Mouse (Mus musculus) gastrocnemius, adult 2 months (tissue): Measurements from ENCODE around the gene Wdsub1. TPM values are rescaled to one million over a fixed set of nuclear protein-coding genes. Genes with fewer than 3 reads are reported as not detected.

Experiments
- DNase-seq: peaks from one replicate; pipeline ENCODE4 v3.0.0; 2022
- H3K27ac ChIP-seq: fragments of 200-600 bp; 2 replicates; pipeline ENCODE4 v1.8.1; 2022; ENCODE audit warnings: mild to moderate bottlenecking
- H3K4me3 ChIP-seq: fragments of 200-600 bp; 2 replicates; pipeline ENCODE4 v1.8.1; 2022; ENCODE audit warnings: mild to moderate bottlenecking, moderate library complexity
- CTCF ChIP-seq: fragments of 200-600 bp; IDR thresholded peaks from 2 replicates; pipeline ENCODE4 v1.8.1; 2022; ENCODE audit warnings: antibody characterized with exemption, mild to moderate bottlenecking, moderate library complexity
- intact Hi-C: fragments of 180-260 bp; cut with DNase I; formaldehyde crosslinking; loops from one replicate; pipeline ENCODE4 v1.15.1; 2025
- total RNA-seq, 2 experiments: library from RNA; stranded (reverse); gene quantifications; 2 replicates each; pipeline ENCODE4 v1.2.3; 2021

The Wdsub1 gene
- total RNA-seq, 2 experiments from 2014 or later, result 12.0 to 18.4 TPM

DNA sequence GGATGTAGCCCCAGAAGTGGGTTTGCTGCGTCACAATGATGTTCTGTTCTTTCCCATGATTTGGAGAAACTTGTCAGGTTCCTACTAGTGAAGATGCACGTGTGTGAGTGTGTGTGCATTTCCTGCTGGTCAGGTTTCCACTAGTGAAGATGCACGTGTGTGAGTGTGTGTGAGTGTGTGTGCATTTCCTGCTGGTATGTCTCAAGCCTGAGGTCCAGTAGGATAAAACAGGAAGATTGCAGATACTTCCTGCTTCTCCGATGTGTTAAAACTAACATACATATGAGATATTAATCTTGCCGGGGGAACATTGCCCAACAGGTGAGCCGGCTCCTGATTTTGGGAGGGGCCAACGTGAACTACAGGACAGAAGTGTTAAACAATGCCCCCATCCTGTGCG lies 67.4 kb downstream of the Wdsub1 start:
- H3K27ac ChIP-seq, result no peak overlapping the region
- no peak for DNase-seq
- H3K4me3 ChIP-seq, result no peak overlapping the region
- intact Hi-C loops, result no loop called here
- no peak for TF ChIP-seq CTCF

DNA sequence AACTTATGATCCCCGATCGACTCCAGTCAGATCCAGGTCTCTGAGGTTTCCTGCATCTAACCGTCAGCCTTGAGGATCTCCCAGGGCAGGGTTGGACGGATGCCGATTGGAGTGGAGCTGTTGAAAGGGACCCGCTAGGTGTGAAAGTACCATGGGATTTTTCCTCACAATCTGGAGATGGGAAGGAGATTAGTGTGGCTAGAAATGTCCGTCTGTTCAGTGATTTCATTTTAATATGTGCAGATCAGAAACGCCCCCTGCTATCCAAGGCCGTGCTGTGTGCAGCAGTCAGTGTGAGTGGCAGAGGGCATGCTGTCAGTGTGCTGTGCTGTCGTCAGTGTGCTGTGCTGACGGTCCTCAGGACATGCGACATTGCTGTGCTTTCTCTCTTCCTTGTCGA lies 68.9 kb downstream of the Wdsub1 start:
- no peak overlapping the region for H3K27ac ChIP-seq
- intact Hi-C loops, result no loop called here
- H3K4me3 ChIP-seq, result no peak overlapping the region
- no peak for DNase-seq
- TF ChIP-seq CTCF, result no peak

DNA sequence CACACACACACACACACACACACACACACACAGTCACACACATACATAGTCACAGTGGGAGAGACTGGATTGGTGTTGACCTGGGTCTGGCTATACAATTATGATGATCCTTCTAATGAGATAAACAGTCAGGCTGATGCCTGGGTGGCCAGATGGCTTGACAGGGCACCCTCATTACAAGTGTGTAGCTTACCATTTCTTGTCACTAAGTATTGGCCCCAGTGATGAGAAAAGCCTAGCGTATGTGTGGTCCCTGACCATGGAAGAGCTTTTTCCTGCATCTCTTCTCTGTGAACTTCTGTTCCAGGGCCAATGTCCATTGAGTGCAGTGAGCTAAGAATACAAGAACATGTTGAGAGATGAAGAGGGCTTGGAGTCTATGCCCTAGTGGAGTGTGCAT lies 69.8 kb downstream of the Wdsub1 start:
- TF ChIP-seq CTCF, result no peak
- no peak overlapping the region for H3K4me3 ChIP-seq
- no peak overlapping the region for H3K27ac ChIP-seq
- no peak for DNase-seq
- intact Hi-C loops, result no loop called here

DNA sequence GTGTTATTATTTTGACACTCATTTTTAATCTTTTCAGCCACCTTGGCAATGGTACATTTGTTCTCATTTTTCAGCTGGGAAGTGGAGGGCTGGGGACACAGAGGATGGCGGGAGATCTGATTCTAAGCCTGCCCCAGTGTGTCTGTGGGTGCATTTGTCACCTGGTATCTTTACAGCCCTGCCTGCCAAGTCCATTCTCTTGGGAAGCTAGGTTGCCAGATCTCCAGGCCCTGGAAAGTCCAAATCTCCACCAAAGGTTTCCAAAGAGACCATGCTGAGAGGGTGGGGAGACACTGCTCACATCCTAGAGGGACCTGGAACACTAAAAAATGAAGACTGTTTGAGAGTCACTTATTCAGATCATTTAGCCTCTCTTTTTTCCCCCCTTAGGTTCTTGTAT lies 71.1 kb downstream of the Wdsub1 start:
- Histone ChIP-seq H3K4me3 (no peak overlapping the region), H3K27ac (peak overlapping the region; percentile 40; the same call in 1 of the 2 replicates)
- no peak for DNase-seq
- intact Hi-C loops, result no loop called here
- TF ChIP-seq CTCF, result no peak

DNA sequence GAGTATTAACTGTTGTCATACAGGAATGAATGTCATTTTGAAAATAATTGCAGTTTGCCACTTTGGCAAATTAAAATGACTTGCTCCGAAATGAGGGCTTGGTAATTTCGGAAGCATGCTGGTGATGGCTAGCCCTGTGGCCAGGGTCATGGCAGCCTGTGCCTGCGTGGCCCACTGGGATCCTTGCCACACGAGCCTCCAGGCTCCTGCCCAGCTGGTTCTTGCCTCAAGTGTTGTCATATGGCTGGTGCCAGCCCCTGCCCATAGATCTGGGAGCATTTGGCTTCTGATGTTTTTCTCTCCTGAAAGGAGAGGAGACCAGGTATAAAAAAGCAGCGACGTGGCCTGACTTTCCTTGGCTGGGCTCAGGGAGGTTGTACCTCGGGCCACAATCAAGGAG lies 72.4 kb downstream of the Wdsub1 start:
- intact Hi-C loops, result no loop called here
- peak; percentile 42 for DNase-seq
- TF ChIP-seq CTCF, result no peak
- H3K27ac ChIP-seq, result no peak overlapping the region; the same call in 1 of the 2 replicates
- H3K4me3 ChIP-seq, result no peak overlapping the region

DNA sequence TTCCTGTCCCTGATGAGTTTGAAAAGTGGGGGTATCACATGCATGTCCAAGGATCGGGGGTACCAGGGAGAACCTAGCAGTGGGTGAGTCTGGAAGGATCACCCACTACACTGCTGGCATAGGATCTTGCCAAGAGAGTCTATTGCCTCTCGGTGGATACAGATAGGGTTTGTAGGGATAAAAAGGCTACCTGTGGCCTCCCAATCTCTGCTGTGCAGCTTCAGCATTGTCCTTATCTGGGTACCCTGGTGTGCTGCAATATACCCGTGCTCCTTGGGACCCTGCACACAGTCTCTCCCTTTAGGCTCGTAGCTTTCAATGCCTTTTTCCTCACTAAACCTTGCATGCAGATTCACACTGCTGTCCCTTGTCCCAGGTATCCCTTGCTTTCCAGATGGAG lies 73.8 kb downstream of the Wdsub1 start:
- H3K27ac ChIP-seq, result no peak overlapping the region
- TF ChIP-seq CTCF, result no peak
- H3K4me3 ChIP-seq, result no peak overlapping the region
- no peak for DNase-seq
- intact Hi-C loops, result no loop called here

DNA sequence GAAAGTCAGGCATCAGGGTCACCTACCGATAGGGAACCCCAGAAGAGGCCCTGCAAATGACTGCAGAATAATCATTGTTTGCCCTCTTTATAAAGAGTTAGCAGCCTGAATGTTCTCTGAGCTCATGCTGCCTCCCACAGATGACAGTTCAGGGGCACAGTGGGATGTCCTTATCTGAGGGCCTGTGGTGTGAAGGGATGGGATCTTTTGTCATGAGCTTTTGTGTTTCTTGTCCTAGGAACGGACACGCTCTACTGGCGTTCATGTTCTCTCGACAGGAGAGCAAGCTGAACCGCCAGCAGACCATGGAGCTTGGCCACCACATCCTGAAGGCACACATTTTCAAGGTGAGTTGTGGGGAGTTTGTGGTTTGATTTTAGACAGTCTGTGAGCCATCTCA lies 76.4 kb downstream of the Wdsub1 start:
- Histone ChIP-seq H3K4me3 (no peak overlapping the region), H3K27ac (no peak overlapping the region)
- intact Hi-C loops, result no loop called here
- no peak for DNase-seq
- no peak for TF ChIP-seq CTCF

DNA sequence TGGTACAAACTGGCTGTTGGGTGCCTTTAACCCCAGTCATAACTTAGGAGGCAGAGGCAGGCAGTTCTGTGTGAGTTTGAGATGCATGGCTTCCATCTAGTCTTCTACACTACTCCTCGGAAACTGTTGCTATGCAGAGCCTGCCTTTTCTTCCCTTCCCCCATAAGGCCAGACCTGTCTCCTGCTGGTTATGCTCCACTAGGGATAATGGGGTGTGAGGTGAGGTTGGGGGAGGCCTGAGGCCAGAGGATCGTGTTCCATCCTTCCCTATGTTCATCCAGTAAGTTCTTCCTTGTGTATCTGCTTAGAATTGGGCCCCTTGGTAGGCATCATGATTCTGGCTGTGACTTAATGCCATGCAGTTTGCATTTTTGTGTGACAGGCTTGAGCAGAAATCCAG lies 76.8 kb downstream of the Wdsub1 start:
- H3K27ac ChIP-seq, result no peak overlapping the region
- no peak overlapping the region for H3K4me3 ChIP-seq
- DNase-seq, result no peak
- intact Hi-C loops, result no loop called here
- TF ChIP-seq CTCF, result no peak

DNA sequence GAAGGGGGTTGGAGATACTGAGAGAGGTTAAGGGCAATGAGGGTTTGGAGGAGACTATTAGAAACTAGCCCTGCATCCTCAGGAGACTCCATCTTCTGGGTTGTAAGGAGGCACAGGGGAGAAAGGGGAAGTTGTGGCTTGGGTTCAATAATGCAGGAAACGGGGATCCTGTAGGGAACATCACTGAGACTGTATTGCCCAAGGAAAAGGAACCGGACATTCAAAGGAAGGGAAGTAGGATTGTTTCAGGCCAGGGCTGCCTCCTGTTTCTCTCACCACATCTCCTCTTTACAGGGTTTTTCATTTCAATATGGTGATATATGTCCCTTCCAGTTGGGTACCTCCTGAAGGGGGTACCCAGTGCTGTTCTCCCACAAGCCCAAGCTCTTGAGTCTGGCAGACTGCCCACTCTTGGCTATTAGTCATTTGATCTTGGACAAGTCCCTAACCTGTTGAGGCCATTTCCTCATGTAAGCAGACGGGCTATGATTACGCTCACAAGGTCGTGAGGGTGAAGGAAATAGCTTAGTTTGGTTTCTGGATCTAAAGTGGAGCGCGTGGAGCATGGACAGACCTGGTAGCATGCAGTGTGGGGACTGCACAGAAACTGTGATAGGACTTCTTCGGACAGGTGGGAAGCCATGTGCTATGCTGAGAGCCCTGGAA lies 79.5 kb downstream of the Wdsub1 start:
- intact Hi-C loops, result no loop called here
- Histone ChIP-seq H3K27ac (no peak overlapping the region), H3K4me3 (no peak overlapping the region)
- DNase-seq, result no peak
- TF ChIP-seq CTCF, result no peak
